Mouse (Mus musculus) 3134 (cell line): ENCODE measurements at regions not wholly inside any gene's neighbourhood (a gene's known extent, or its start where the extent isn't known, plus 50 kb on each side); places are given as distances from the start of the nearest gene placed in this dataset.
"Not testable (repeated sequence)": the region's sequence is repeated elsewhere in the genome, so short reads cannot be mapped to it uniquely, and the experiment has no call there.

Experiments used
- DNase-seq: peaks from one replicate; pipeline ENCODE4 v3.0.0-alpha.2; 2011; ENCODE audit warnings: low spot score; ENCODE audit not compliant: insufficient read length; ENCODE audit errors: extremely low read depth

DNA sequence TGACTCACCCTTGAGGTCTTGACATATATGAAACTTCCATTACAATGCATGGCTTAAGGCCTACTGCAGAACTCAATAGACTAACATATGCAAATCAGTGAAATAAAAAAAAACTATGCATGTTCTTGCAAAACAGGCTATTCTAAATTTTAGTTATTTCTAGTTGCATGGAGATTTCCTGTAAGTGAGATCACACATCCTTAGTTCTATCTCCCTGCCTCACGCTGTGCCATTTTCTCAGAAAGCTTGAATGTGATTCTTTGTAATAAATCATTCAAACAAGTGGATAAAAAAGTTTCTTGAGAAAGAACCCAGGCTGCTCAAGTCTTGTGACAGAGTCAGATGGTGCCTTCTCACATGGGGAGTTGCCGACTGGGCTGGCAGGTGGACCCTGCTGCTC is 228.9 kb upstream of the Gap43 start:
- DNase-seq: no peak

- no peak for DNase-seq
These were observed 209.1 kb upstream of the Gap43 start for GRCm38 (mm10) chr16:42549591-42549990.

GRCm38 (mm10) chr16:42546229-42547163 is 206.0 kb upstream of the Gap43 start:
- DNase-seq: no peak

- DNase-seq: no peak
These were observed 176.9 kb upstream of the Gap43 start for GRCm38 (mm10) chr16:42517321-42517720.

- DNase-seq: no peak
These were observed 175.5 kb upstream of the Gap43 start for GRCm38 (mm10) chr16:42515929-42516328.

DNA sequence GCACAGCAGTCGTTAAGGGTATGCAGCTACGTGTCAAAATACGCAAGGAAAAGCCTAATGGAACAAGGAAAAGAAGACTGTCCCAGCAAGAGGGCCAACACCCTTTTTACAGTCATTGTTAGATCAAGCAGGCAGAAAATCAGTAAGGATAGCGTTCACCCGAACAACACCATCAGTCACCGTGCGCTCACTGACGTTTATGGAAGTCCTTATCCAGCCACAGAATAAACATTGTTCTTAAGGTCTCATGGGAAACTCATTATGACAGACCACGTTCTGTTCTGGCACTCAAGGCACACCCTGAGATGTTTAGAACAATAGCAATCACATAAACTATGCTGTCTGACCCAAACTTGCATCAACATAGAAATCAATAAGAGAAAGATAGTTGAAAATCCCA is 164.7 kb upstream of the Gap43 start:
- DNase-seq: no peak

DNA sequence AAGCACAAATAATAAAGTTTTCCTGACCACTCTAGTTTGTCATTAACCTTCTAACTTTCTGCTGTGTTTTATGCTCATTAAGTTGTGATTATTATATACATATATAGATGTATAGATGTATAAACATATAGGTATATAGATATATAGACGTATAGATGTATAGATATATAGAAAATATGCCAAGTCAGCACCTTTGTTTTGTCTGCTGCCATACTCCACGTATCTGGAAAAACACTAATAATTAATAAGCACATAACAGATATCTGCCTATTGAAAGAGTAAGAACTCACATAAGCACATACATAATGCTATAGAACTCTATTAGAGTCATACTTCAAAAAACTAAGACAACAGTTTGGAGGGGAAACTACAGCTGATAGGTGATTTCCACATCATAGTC is 161.3 kb upstream of the Gap43 start:
- DNase-seq: no peak

DNA sequence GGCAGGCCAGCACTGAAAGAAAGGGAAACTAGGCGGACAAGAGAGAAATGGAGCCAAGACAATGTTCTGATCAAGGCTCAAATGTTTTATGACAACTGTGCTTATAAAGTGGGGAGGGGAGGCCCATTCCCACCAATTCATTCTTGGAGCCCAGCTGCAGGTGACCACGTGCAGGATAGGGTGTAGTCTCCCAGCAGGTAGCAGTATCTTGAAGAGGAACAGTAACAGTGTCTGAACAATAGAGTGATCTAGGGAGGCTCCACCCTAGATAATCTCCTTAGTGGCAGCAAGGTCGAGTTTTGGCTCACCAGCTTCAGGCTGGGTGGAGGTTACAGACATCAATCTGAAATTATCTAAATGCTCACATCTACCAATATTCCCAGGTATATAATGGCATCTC is 160.7 kb upstream of the Gap43 start:
- DNase-seq: not testable (repeated sequence)

DNA sequence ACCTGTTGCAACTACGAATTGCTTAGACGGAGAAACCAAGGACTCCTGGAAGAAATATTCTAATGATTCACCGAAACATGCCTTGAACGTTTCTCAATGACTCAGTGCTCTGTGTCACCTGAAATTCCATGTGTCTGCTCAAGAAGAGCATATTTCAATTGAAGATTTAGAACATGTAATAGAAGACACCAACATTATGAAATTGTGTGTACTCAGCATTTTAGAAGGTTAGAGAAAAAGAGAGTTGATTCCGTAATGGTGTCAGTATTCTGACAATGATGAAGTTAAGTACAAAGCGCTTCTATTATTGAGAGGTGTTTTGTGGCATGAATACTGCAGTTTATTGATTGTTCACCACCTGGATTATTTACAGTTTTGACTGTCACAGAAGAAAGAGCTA is 159.1 kb upstream of the Gap43 start:
- no peak for DNase-seq

DNA sequence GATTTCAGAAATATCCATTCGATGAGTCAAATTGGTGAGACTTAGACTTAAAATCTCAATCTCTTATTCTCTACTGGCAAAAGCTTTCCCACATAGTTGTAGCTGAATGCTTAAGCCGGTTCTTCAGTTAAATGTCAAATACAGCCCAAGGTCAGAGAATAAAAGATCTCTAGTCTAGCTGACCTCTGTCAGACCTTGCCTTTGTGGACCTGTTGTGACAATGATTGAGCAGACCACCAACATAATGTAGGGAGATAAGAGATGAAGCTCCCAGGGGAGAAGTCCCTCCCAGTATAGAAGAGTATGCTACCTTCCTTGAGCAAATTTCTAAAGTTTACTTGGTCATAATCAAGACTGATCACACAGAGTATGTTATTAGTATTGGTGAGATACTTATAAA is 157.9 kb upstream of the Gap43 start:
- no peak for DNase-seq

DNA sequence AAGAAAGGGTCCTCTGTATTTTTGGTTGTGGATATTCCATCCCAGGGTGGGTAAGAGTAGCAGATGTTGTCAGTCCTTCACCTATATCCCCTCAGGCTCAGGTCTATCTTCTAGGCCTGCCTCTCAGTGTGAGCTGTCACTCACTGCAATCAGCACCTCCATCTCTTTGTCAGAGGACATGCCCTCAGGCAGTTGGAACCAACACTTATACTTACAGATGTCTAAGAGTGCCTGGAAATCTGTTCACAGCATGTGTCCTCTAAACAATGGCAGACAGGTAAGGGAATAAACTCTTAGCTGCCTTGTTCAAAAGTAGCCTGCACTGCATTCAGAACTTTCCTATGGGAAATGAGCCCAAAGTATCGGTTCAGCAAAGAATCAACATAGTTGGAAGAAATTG is 153.1 kb upstream of the Gap43 start:
- no peak for DNase-seq

- no peak for DNase-seq
These were observed 148.3 kb upstream of the Gap43 start for GRCm38 (mm10) chr16:42488745-42489144.

GRCm38 (mm10) chr16:42479978-42480377 is 139.5 kb upstream of the Gap43 start:
- no peak for DNase-seq

DNA sequence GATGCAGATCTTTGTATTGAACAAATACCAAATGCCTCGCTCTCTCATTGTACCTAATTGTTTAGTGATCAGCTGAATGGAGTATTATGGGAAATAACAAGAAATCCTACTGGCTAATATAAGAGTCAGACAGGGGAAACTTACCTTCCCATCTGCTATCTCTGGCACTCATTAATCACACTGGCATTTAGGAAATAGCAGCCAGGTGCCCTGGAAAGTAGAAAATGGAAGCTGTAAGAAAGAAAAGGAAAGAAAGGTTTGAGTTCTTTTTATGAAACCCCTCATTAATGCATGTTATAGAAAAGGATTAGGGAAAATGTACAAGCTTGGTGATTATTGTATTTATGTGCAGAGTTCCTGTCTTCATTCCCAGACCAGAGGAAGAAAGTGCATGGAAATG is 126.5 kb upstream of the Gap43 start:
- DNase-seq: no peak

DNA sequence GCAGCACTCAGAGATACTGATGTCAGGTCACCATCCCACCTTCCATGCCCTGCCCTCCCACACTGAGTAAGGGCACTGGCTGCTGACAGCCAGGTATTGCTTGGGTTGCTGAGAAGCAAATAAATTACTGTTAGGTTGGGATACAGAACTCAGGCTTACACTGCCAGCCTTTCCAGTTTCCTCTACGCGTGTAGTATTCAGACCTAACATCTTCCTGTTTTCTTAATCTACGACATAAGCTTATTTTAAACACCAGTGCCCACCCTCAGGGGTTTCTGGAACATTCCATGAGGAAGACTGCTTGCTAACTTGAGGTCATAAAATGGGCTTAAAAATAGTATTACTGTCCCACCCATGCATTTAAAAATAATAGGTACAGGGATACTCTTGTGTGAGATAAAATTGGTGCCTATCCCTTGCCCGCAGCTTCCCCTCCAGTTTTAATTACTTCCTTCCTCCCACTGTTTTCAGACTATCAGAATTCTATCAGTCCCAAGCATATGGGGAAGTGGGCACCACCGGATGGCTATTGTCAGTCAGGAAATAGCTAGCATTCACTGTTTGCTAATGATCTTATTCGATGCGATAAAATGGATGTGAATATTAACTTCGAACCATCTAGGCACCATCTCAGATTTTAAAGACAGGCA is 116.0 kb upstream of the Gap43 start:
- DNase-seq: no peak

- no peak for DNase-seq
These were observed 112.9 kb upstream of the Gap43 start for GRCm38 (mm10) chr16:42453338-42453737.

- DNase-seq: no peak
These were observed 109.5 kb upstream of the Gap43 start for GRCm38 (mm10) chr16:42449840-42450444.

GRCm38 (mm10) chr16:42444863-42445423 is 104.5 kb upstream of the Gap43 start:
- no peak for DNase-seq

- DNase-seq: no peak
These were observed 104.0 kb upstream of the Gap43 start for GRCm38 (mm10) chr16:42444408-42444862.

- peak; percentile 15 for DNase-seq
These were observed 100.4 kb upstream of the Gap43 start for GRCm38 (mm10) chr16:42440822-42441221.

GRCm38 (mm10) chr16:42431529-42431928 is 91.1 kb upstream of the Gap43 start:
- DNase-seq: no peak
